Mouse (Mus musculus) T-helper 17 cell (primary cell): ENCODE data around the gene Jazf1.

Experiments used
- in situ Hi-C, 2 experiments: fragments of 300-600 bp; cut with MboI, MseI; formaldehyde crosslinking; loops; 1 replicate in 1 of 2; 2 replicates in 1 of 2; pipeline ENCODE4 v1.15.1; 2025; ENCODE audit warnings: high pct_unique_total_duplicates in 2 of 2

Gene Jazf1

GRCm38 (mm10) chr6:52861186-52861820 lies 207.1 kb downstream of the Jazf1 start:
- in situ Hi-C loops: no loop called here

- in situ Hi-C loops: no loop called here
Measured at GRCm38 (mm10) chr6:52860713-52861112, 207.7 kb downstream of the Jazf1 start.

- in situ Hi-C loops: no loop called here
Measured at GRCm38 (mm10) chr6:52858911-52859431, 209.5 kb downstream of the Jazf1 start.

GRCm38 (mm10) chr6:52852404-52853107 lies 215.9 kb downstream of the Jazf1 start:
- in situ Hi-C loops: no loop called here

- in situ Hi-C loops: no loop called here
Measured at GRCm38 (mm10) chr6:52851975-52852374, 216.5 kb downstream of the Jazf1 start.

DNA sequence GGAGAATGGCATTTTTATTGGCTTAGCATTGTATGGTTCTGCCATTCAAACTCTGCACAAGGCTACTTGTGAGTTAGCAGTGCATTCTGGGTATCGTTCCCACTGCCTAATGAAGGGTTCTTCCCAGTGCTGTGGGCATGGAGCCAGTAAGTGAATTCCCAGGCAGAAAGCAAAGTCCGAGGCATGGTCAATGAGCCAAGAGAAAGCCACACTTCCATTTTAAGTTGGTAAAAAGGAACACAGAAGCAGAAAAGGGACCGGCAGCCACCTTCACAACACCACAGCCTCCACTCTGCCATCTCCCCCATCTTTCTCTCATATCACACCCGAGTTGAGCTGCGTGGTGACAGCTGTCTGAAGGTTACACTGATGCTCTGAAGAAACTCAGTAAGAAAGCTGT lies 217.4 kb downstream of the Jazf1 start:
- in situ Hi-C loops: no loop called here

DNA sequence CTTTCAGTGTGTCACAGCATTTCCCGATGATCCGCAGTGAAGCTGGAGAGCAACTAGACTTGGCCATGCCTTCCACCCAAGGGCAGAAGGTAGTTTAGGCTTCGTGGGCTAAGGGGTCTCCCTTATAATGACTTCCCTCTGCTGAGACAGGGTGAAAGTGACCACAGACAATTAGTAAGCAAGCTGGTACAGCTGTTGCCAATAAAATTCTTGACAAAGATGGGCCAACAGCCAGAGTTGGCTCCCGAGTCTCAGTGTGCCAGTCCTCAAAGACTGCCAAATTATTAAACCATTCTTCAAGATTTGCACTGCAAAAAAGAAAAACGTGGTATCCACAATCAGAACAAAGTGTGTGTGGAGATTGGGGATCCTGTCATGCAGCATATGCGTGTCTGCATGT lies 220.2 kb downstream of the Jazf1 start:
- in situ Hi-C loops: loop anchor here (5.0 to 25.0 kb wide), 3 partner anchors 69 to 586 kb away; partner anchors contain the start of gene Hoxa13 (in 2 of the 2)

DNA sequence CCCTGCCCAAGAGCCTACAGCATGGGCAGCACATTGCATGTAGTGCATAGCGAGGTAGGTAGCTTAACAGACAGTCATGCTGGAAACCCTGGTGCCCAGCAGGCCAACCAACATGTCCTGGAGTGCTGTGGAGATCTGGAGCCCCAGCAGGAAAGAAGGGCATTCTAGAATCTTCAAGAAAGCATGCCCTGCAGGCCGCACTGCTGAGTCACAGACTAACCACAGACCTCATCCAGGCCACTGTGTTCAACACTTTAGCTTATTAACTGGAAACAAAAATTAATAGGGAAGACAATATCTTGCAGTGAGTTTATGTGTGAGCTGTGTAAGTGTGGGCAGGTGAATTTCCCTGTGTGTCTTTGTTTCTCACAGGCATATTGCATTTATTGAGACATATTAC lies 222.1 kb downstream of the Jazf1 start:
- in situ Hi-C loops: loop anchor here (5.0 to 25.0 kb wide), 3 partner anchors 71 to 584 kb away; partner anchors contain the start of gene Hoxa13 (in 2 of the 2)

GRCm38 (mm10) chr6:52844741-52845140 lies 223.7 kb downstream of the Jazf1 start:
- in situ Hi-C loops: loop anchor here (5.0 to 25.0 kb wide), 3 partner anchors 73 to 582 kb away; partner anchors contain the start of gene Hoxa13 (in 2 of the 2)

- in situ Hi-C loops: loop anchor here (5.0 to 25.0 kb wide), 3 partner anchors 74 to 581 kb away; partner anchors contain the start of gene Hoxa13 (in 2 of the 2)
Measured at GRCm38 (mm10) chr6:52843027-52843426, 225.4 kb downstream of the Jazf1 start.

GRCm38 (mm10) chr6:52842598-52842997 lies 225.8 kb downstream of the Jazf1 start:
- in situ Hi-C loops: loop anchor here (5.0 to 25.0 kb wide), 3 partner anchors 75 to 580 kb away; partner anchors contain the start of gene Hoxa13 (in 2 of the 2)

- in situ Hi-C loops: loop anchor here (5.0 to 25.0 kb wide), 3 partner anchors 76 to 579 kb away; partner anchors contain the start of gene Hoxa13 (in 2 of the 2)
Measured at GRCm38 (mm10) chr6:52841611-52842010, 226.8 kb downstream of the Jazf1 start.

DNA sequence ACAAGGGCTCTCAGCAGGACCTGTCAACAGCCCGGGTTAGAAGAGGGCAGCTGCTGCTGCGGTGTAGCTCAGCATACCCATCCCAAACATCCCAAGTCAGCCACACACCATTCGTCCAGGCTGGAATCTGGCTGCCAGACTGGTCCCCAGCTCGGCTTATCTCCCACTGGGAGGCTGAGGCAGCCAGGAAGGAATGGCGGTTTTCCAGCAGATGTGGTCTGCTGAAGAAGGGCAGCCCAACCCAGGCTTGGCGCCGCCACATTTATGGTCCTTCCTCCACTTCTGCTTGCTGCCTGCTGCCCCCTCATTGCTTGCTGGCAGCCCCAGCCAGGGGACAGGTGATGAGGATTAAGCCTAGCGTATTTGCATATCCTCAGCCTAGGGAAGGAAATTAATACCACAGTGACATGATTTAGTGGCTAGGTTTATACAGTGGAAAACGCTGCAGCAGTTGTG lies 227.8 kb downstream of the Jazf1 start:
- in situ Hi-C loops: loop anchor here (5.0 to 25.0 kb wide), 3 partner anchors 77 to 578 kb away; partner anchors contain the start of gene Hoxa13 (in 2 of the 2)

GRCm38 (mm10) chr6:52838691-52839090 lies 229.7 kb downstream of the Jazf1 start:
- in situ Hi-C loops: loop anchor here (5.0 to 25.0 kb wide), 3 partner anchors 171 to 576 kb away; partner anchors contain the start of gene Hoxa13 (in 2 of the 2)

DNA sequence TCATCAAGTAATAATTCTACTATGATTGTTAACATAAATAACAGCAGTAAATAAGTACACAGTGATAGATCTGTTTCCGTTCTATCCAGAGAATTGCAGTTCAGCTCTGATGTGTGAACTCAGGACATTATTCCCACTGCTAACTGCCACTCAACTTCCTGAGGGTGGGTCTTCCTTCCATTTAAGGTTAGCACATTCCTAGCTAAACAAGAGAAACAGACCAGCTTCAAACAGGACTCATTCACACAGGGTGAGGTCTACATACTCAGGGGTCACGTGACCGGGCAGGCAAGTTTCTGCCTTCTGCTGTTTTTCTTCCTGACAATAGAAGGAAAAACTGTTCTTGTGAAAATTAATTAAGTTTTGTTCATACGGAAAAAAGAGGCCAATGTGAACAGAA lies 230.6 kb downstream of the Jazf1 start:
- in situ Hi-C loops: loop anchor here (5.0 to 25.0 kb wide), 3 partner anchors 170 to 575 kb away; partner anchors contain the start of gene Hoxa13 (in 2 of the 2)

DNA sequence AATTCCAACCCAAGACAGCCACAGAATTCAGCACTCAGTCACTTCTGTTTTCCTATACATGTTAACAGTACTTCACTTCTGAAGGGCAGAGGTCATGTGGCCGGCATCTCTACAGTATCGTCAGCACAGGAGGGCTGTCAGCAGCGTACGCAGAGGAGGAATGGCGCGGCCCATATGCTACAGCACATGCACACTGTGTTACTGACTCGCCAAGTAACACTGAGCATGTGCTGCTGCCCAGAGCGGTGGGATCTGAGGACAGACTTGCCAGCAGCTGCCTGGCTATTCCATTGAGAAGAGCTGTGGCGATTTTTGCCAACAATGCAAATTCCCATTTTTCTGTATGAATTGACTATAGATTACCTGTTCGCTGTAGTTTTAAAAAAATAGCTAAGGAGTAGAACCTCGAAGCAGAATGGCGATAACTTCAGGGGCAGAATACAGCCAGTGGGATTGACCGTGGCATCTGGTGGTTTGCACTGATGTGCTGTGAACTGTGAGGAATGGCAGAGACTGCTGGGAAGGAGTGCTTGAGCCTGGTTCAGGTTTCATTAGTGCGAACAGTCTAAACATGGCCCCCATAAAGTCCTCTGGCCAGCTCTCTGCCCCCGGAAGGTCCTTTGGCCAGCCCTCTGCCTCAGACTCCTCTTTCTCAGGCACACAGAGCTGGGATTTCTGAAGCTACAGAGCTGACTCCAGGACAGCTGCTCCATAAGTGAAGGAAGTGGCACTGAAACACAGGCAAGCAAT lies 232.1 kb downstream of the Jazf1 start:
- in situ Hi-C loops: loop anchor here (5.0 to 25.0 kb wide), 3 partner anchors 169 to 574 kb away; partner anchors contain the start of gene Hoxa13 (in 2 of the 2)

GRCm38 (mm10) chr6:52827752-52828277 lies 240.6 kb downstream of the Jazf1 start:
- in situ Hi-C loops: loop anchor here (5.0 to 25.0 kb wide), 3 partner anchors 51 to 566 kb away; partner anchors contain the start of gene Hoxa13 (in 2 of the 2)

- in situ Hi-C loops: loop anchor here (5.0 to 25.0 kb wide), 3 partner anchors 48 to 563 kb away; partner anchors contain the start of gene Hoxa13 (in 2 of the 2)
Measured at GRCm38 (mm10) chr6:52825535-52825934, 242.9 kb downstream of the Jazf1 start.

- in situ Hi-C loops: loop anchor here (5.0 to 25.0 kb wide), 3 partner anchors 48 to 563 kb away; partner anchors contain the start of gene Hoxa13 (in 2 of the 2)
Measured at GRCm38 (mm10) chr6:52824977-52825482, 243.4 kb downstream of the Jazf1 start.

DNA sequence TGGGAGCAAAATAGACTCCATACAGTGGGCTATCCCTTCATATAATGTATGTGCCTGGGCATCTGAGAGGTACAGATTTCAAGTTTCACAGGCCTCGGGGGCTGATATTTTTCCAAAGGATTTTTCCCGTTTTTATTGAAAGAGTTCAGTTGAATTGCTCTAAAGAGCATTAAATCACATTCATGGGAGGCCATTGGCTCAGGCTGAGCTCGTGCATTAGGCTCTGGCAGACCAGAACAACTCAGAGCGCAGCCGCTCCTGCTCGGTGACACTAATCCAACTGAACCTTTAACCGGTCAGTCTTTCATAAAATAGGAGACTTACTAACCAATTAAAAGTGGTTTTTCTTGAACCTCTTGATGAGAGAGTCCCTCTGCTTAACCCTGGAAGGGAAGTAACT lies 245.4 kb downstream of the Jazf1 start:
- in situ Hi-C loops: no loop called here
